Mouse (Mus musculus): ENCODE data around the gene Micu2. TPM values are rescaled to one million over a fixed set of nuclear protein-coding genes. Genes with fewer than 3 reads are reported as not detected.

The Micu2 gene
- total and polyA plus RNA-seq, 3 experiments: 61.3 to 173 (median 65.1) TPM

GRCm38 (mm10) chr14:58046639-58047284 lies 47.7 kb upstream of the Micu2 start:
- Histone ChIP-seq H3K4me1 (ENCODE audit: control insufficient read depth in 1 of 2, insufficient read depth in 2 of 2, low read length in 2 of 2) (no peaks in the 10 kb centered on the region), H3K4me3 (ENCODE audit: control insufficient read depth in 1 of 2, insufficient read depth in 1 of 2, low read depth in 2 of 2, low read length in 2 of 2) (no peak overlapping the region), H3K27ac (ENCODE audit: control insufficient read depth, low read depth, low read length) (no peak overlapping the region), H3K79me2 (ENCODE audit: control insufficient read depth, insufficient read depth, low read length, poor library complexity) (no peaks in the 10 kb centered on the region), H3K9me3 (replicated peaks; ENCODE audit: insufficient read depth, low read length) (no peaks in the 10 kb centered on the region), H3K36me3 (ENCODE audit: control insufficient read depth in 1 of 2, insufficient read depth in 2 of 2, low read length in 2 of 2) (no peaks in the 10 kb centered on the region), H3K27me3 (ENCODE audit: control insufficient read depth in 1 of 2, insufficient read depth in 2 of 2, low read length in 2 of 2) (no peaks in the 10 kb centered on the region), H3K9ac (ENCODE audit: control insufficient read depth, low read depth, low read length, poor library complexity, severe bottlenecking) (no peak overlapping the region)
- TF ChIP-seq SMC3 (IDR thresholded peaks at IDR 0.05; ENCODE audit: low read depth, low read length) (no peak), EP300 (IDR thresholded peaks at IDR 0.05; ENCODE audit: low read depth in 1 of 2, low read length in 2 of 2) (no peak), NRF1 (IDR thresholded peaks at IDR 0.05; ENCODE audit: insufficient read depth, low read depth, low read length, poor library complexity, severe bottlenecking) (no peak), ZC3H11A (IDR thresholded peaks at IDR 0.05; ENCODE audit: low read depth, low read length) (no peak), MYC (IDR thresholded peaks at IDR 0.05; ENCODE audit: low read depth, low read length) (no peak), ZMIZ1 (IDR thresholded peaks at IDR 0.05; ENCODE audit: low read depth, low read length) (no peak), MXI1 (IDR thresholded peaks at IDR 0.05; ENCODE audit: low read depth, low read length) (no peak), RAD21 (IDR thresholded peaks at IDR 0.05; ENCODE audit: low read depth, low read length) (no peak), JUND (IDR thresholded peaks at IDR 0.05; ENCODE audit: low read depth, low read length) (no peak), ETS1 (IDR thresholded peaks at IDR 0.05; ENCODE audit: low read depth, low read length) (no peak), SIN3A (IDR thresholded peaks at IDR 0.05; ENCODE audit: low read length) (no peak), POLR2AphosphoS5 (IDR thresholded peaks at IDR 0.05; ENCODE audit: borderline replicate concordance, low read depth, low read length) (no peak), CHD2 (IDR thresholded peaks at IDR 0.05; ENCODE audit: low read length) (no peak), HCFC1 (IDR thresholded peaks at IDR 0.05; ENCODE audit: low read depth, low read length) (no peak), CHD1 (IDR thresholded peaks at IDR 0.05; ENCODE audit: low read depth, low read length) (no peak), GATA1 (IDR thresholded peaks at IDR 0.05; ENCODE audit: low read depth, low read length) (no peak)
- no peak for DNase-seq (ENCODE audit: low read depth, low spot score)

DNA sequence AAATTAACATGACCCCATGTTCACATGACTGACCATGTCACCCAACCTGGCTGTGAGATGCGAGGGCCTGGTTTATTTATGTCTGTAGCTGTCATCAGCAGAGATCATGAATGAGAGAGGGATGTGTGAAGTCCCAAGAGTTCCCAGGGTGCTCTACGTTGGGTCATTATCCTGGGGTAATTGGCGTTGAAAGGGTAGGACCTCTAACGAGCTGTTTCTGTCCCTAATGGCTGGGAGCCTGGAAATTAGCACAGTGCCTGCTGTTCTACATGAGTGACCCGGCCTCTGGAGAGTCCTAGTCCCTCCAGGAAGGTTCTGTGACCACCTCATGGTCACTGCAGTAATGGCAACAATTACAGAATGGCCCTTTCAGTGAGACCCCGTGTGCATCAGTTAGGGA lies 37.1 kb upstream of the Micu2 start:
- Histone ChIP-seq H3K79me2 (ENCODE audit: control insufficient read depth, insufficient read depth, low read length, poor library complexity) (no peaks in the 10 kb centered on the region), H3K9ac (ENCODE audit: control insufficient read depth, low read depth, low read length, poor library complexity, severe bottlenecking) (no peak overlapping the region), H3K4me3 (ENCODE audit: control insufficient read depth in 1 of 2, insufficient read depth in 1 of 2, low read depth in 2 of 2, low read length in 2 of 2) (no peak overlapping the region), H3K27ac (ENCODE audit: control insufficient read depth, low read depth, low read length) (no peak overlapping the region), H3K9me3 (replicated peaks; ENCODE audit: insufficient read depth, low read length) (no peaks in the 10 kb centered on the region), H3K36me3 (ENCODE audit: control insufficient read depth in 1 of 2, insufficient read depth in 2 of 2, low read length in 2 of 2) (no peaks in the 10 kb centered on the region), H3K27me3 (ENCODE audit: control insufficient read depth in 1 of 2, insufficient read depth in 2 of 2, low read length in 2 of 2) (no peaks in the 10 kb centered on the region), H3K4me1 (ENCODE audit: control insufficient read depth in 1 of 2, insufficient read depth in 2 of 2, low read length in 2 of 2) (no peaks in the 10 kb centered on the region)
- no peak for TF ChIP-seq POLR2A (IDR thresholded peaks at IDR 0.05; ENCODE audit: control insufficient read depth in 1 of 2, insufficient read depth in 1 of 2, low read depth in 1 of 2, low read length in 2 of 2, poor library complexity in 1 of 2)
- no peak for TF ChIP-seq EP300 (IDR thresholded peaks at IDR 0.05; ENCODE audit: low read depth in 1 of 2, low read length in 2 of 2)
- no peak for TF ChIP-seq GABPA (IDR thresholded peaks at IDR 0.05; ENCODE audit: low read depth, low read length)
- TF ChIP-seq ZNF384 (IDR thresholded peaks at IDR 0.05; ENCODE audit: low read depth, low read length): no peak
- TF ChIP-seq ZC3H11A (IDR thresholded peaks at IDR 0.05; ENCODE audit: low read depth, low read length): no peak
- no peak for TF ChIP-seq ZMIZ1 (IDR thresholded peaks at IDR 0.05; ENCODE audit: low read depth, low read length)
- no peak for TF ChIP-seq MEF2A (IDR thresholded peaks at IDR 0.05; ENCODE audit: extremely low read depth, insufficient replicate concordance, low read depth, low read length, poor library complexity, severe bottlenecking)
- TF ChIP-seq MAX (IDR thresholded peaks at IDR 0.05; ENCODE audit: low read length): no peak
- no peak for TF ChIP-seq USF1 (IDR thresholded peaks at IDR 0.05; ENCODE audit: low read depth, low read length)
- TF ChIP-seq SMC3 (IDR thresholded peaks at IDR 0.05; ENCODE audit: low read depth, low read length): no peak
- TF ChIP-seq POLR2AphosphoS5 (IDR thresholded peaks at IDR 0.05; ENCODE audit: borderline replicate concordance, low read depth, low read length): no peak
- no peak for TF ChIP-seq RCOR1 (IDR thresholded peaks at IDR 0.05; ENCODE audit: low read depth, low read length)
- no peak for TF ChIP-seq ELF1 (IDR thresholded peaks at IDR 0.05; ENCODE audit: low read depth, low read length)
- TF ChIP-seq SIN3A (IDR thresholded peaks at IDR 0.05; ENCODE audit: low read length): no peak
- TF ChIP-seq USF2 (IDR thresholded peaks at IDR 0.05; ENCODE audit: borderline replicate concordance in 1 of 2, insufficient read depth in 1 of 2, low read depth in 1 of 2, low read length in 2 of 2): no peak
- TF ChIP-seq MAZ (IDR thresholded peaks at IDR 0.05; ENCODE audit: low read depth, low read length): no peak
- no peak for TF ChIP-seq HCFC1 (IDR thresholded peaks at IDR 0.05; ENCODE audit: low read depth, low read length)
- no peak for TF ChIP-seq NRF1 (IDR thresholded peaks at IDR 0.05; ENCODE audit: insufficient read depth, low read depth, low read length, poor library complexity, severe bottlenecking)
- no peak for DNase-seq (ENCODE audit: low read depth, low spot score)
